Comparison of ENCODE assay signal across 8 mouse cellular contexts in the genomic region with DNA sequence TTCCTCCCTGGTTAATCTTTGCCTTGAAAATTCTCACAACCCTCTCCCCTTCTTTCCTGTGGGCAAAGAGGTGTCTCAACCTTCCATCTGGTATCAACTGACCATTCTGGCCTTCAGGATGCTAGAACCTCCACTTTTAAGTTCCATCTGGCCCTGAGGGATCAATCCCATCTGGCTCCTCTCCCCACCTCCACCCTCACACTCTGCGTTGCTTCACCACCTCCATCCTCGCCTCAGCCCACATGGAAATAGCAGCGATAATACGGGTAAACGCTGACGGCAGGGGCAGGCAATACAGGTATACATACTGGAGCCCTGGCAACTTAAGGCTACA. TPM values are rescaled to one million over a fixed set of nuclear protein-coding genes. Genes with fewer than 3 reads are reported as not detected.
DNase-seq lines count a peak whose midpoint lies in the region; ATAC-seq and TF ChIP-seq lines count a peak whose summit lies in the region.

No protein-coding gene starts in this region.

- peaks cover 17% of the 10 kb centered on the region for H3K36me3 ChIP-seq in heart, embryonic 16.5 days (ENCODE audit: control insufficient read depth, insufficient read depth)
- H3K36me3 ChIP-seq in MEL (ENCODE audit: control insufficient read depth in 1 of 2, insufficient read depth in 2 of 2, low read length in 2 of 2), result peaks cover 15 to 48% of the 10 kb centered on the region in 2 experiments
- peaks cover 25% of the 10 kb centered on the region for H3K36me3 ChIP-seq in forebrain, embryonic 15.5 days
- peaks cover 21% of the 10 kb centered on the region; the same call in 1 of the 2 replicates for H3K36me3 ChIP-seq in macrophage (ENCODE audit: inconsistent target)

- no peak for TF ChIP-seq POLR2A in MEL (IDR thresholded peaks at IDR 0.05; ENCODE audit: control insufficient read depth in 1 of 2, insufficient read depth in 1 of 2, low read depth in 1 of 2, low read length in 2 of 2, poor library complexity in 1 of 2)

- TF ChIP-seq EP300 in MEL (IDR thresholded peaks at IDR 0.05; ENCODE audit: low read depth in 1 of 2, low read length in 2 of 2), result peak in 1 of 2 experiments; percentile 9; a peak in 1 of 4 replicates

- peak overlapping the region; percentile 98 for H3K4me2 ChIP-seq in heart, embryonic 16.5 days (ENCODE audit: low read depth, low read length)
- H3K4me2 ChIP-seq in forebrain, embryonic 15.5 days (replicated peaks), result peak overlapping the region; percentile 77

- ATAC-seq in heart, embryonic 16.5 days (replicated peaks; ENCODE audit: extremely low read depth, insufficient read depth, low FRiP score), result no peak
- no peak for ATAC-seq in forebrain, embryonic 15.5 days (replicated peaks)

- WGBS in heart, embryonic 16.5 days, result 2% methylated on average over 6 of the region's 6 CpGs
- 3% methylated on average over 6 of the region's 6 CpGs for WGBS in forebrain, embryonic 15.5 days
- 9% methylated on average over 6 of the region's 6 CpGs for WGBS in macrophage (ENCODE audit: missing documents)

- no peak for TF ChIP-seq CTCF in MEL (IDR thresholded peaks at IDR 0.05 in 2 of 3, conservative IDR thresholded peaks at IDR 0.05 in 1 of 3; ENCODE audit: control insufficient read depth in 1 of 3, insufficient read depth in 1 of 3, low read depth in 2 of 3, low read length in 3 of 3, poor library complexity in 1 of 3, severe bottlenecking in 1 of 3)

- H3K9ac ChIP-seq in heart, embryonic 16.5 days (ENCODE audit: low read length), result peak overlapping the region; percentile 72
- H3K9ac ChIP-seq in MEL (ENCODE audit: control insufficient read depth, low read depth, low read length, poor library complexity, severe bottlenecking), result peak overlapping the region; percentile 87
- H3K9ac ChIP-seq in forebrain, embryonic 15.5 days (replicated peaks), result no peak overlapping the region

- peaks cover 52% of the 10 kb centered on the region for H3K79me2 ChIP-seq in MEL (ENCODE audit: control insufficient read depth, insufficient read depth, low read length, poor library complexity)
- peaks cover 36% of the 10 kb centered on the region for H3K79me2 ChIP-seq in macrophage (ENCODE audit: inconsistent target)

- peak overlapping the region; percentile 71 for H3K4me3 ChIP-seq in heart, embryonic 16.5 days (ENCODE audit: low read length)
- H3K4me3 ChIP-seq in MEL (ENCODE audit: control insufficient read depth in 1 of 2, insufficient read depth in 1 of 2, low read depth in 2 of 2, low read length in 2 of 2) (peak overlapping the region; percentile 81 to 82), macrophage (ENCODE audit: inconsistent target) (peak overlapping the region; percentile 89)
- H3K4me3 ChIP-seq in forebrain, embryonic 15.5 days, result peak overlapping the region; percentile 51

- H3K9me3 ChIP-seq in heart, embryonic 16.5 days (replicated peaks; ENCODE audit: control insufficient read depth, low read length), result no peaks in the 10 kb centered on the region
- no peaks in the 10 kb centered on the region for H3K9me3 ChIP-seq in MEL (replicated peaks; ENCODE audit: insufficient read depth, low read length)
- no peaks in the 10 kb centered on the region for H3K9me3 ChIP-seq in forebrain, embryonic 15.5 days

- no peak for DNase-seq in heart, adult 9 months (ENCODE audit: low spot score in 2 of 2)
- DNase-seq in MEL (ENCODE audit: low read depth, low spot score), result no peak
- no peak for DNase-seq in spleen, postnatal 4 days (ENCODE audit: low spot score in 2 of 2)
- DNase-seq in urinary bladder, adult 2 months (ENCODE audit: low spot score), result no peak
- no peak for DNase-seq in adrenal gland, adult (ENCODE audit: inconsistent age in 2 of 2, low spot score in 1 of 2)

- H3K27ac ChIP-seq in heart, embryonic 16.5 days (ENCODE audit: low read length), result 0 out of 2 replicates have a peak overlapping the region, but pooled peaks have one; percentile 17
- H3K27ac ChIP-seq in MEL (ENCODE audit: control insufficient read depth, low read depth, low read length) (peak overlapping the region; percentile 83), macrophage (no peak overlapping the region)
- H3K27ac ChIP-seq in forebrain, embryonic 15.5 days (replicated peaks), result peak overlapping the region; percentile 62

- TF ChIP-seq RAD21 in MEL (IDR thresholded peaks at IDR 0.05; ENCODE audit: low read depth, low read length), result no peak

- peaks cover 10% of the 10 kb centered on the region for H3K4me1 ChIP-seq in heart, embryonic 16.5 days (ENCODE audit: control insufficient read depth, insufficient read depth, low read length)
- peaks cover 7 to 46% of the 10 kb centered on the region in 2 experiments for H3K4me1 ChIP-seq in MEL (ENCODE audit: control insufficient read depth in 1 of 2, insufficient read depth in 2 of 2, low read length in 2 of 2)
- H3K4me1 ChIP-seq in forebrain, embryonic 15.5 days, result peaks cover 21% of the 10 kb centered on the region

- H3K27me3 ChIP-seq in heart, embryonic 16.5 days (ENCODE audit: control insufficient read depth, insufficient read depth, low read length), result peaks cover 7% of the 10 kb centered on the region; the same call in 1 of the 2 replicates
- H3K27me3 ChIP-seq in MEL (ENCODE audit: control insufficient read depth in 1 of 2, insufficient read depth in 2 of 2, low read length in 2 of 2), result no peaks in the 10 kb centered on the region
- H3K27me3 ChIP-seq in forebrain, embryonic 15.5 days, result peaks cover 48% of the 10 kb centered on the region

RNA-seq across cellular contexts. Expression of gene Tuba4a, which starts 1.8 kb away (rescaled TPM):
- polyA plus RNA-seq in heart, embryonic 16.5 days (2015; fragmentation: Nextera tagmentation; extraction: Ambion mirVana), result 63.3 and 81.2 TPM in 2 replicates
- 385 and 396 TPM in 2 replicates for total RNA-seq in MEL (2012; rRNA removed)
- polyA plus RNA-seq in MEL (2012; ENCODE audit: insufficient read depth in 1 of 2, insufficient read length in 2 of 2, low read depth in 1 of 2, low replicate concordance in 2 of 2, missing spikeins in 1 of 2), result 100 to 1,000 TPM in 1 of 2 experiments, not detected in 1; 439 TPM
- polyA plus RNA-seq in forebrain, embryonic 15.5 days (2015; fragmentation: Nextera tagmentation; extraction: Ambion mirVana), result 14.9 and 19.5 TPM in 2 replicates
- 1 to 10 TPM; 1.2 to 8.0 (median 3.6) TPM for total RNA-seq in macrophage (2018; cell fraction: chromatin; rRNA removed)
- total RNA-seq in macrophage (2018; cell fraction: cytosol; rRNA removed), result 10 to 100 TPM in 25 of 26 experiments, 1 to 10 TPM in 1; 9.0 to 24.0 (median 17.3) TPM
- 10 to 100 TPM in 8 of 26 experiments, 1 to 10 TPM in 18; 3.1 to 17.7 (median 8.1) TPM for total RNA-seq in macrophage (2018; cell fraction: nucleus; rRNA removed)
- polyA plus RNA-seq in macrophage (2018), result 23.4 to 32.3 TPM (median 23.9 TPM) in 3 replicates
- 29.2 and 60.9 TPM in 2 replicates for polyA plus RNA-seq in urinary bladder, adult 2 months (2012; rRNA removed)

RNA-seq across cellular contexts. Expression of gene Stk16, which starts 7.2 kb away (rescaled TPM):
- 96.5 and 102 TPM in 2 replicates for polyA plus RNA-seq in heart, embryonic 16.5 days (2015; fragmentation: Nextera tagmentation; extraction: Ambion mirVana)
- total RNA-seq in MEL (2012; rRNA removed), result 83.2 and 110 TPM in 2 replicates
- polyA plus RNA-seq in MEL (2012; ENCODE audit: insufficient read depth in 1 of 2, insufficient read length in 2 of 2, low read depth in 1 of 2, low replicate concordance in 2 of 2, missing spikeins in 1 of 2) (100 to 1,000 TPM in 1 of 2 experiments, not detected in 1; 154 TPM), macrophage (2018) (31.1 to 48.8 TPM (median 46.3 TPM) in 3 replicates)
- polyA plus RNA-seq in forebrain, embryonic 15.5 days (2015; fragmentation: Nextera tagmentation; extraction: Ambion mirVana), result 145 and 147 TPM in 2 replicates
- 100 to 1,000 TPM in 20 of 26 experiments, 10 to 100 TPM in 6; 62.9 to 184 (median 120) TPM for total RNA-seq in macrophage (2018; cell fraction: chromatin; rRNA removed)
- total RNA-seq in macrophage (2018; cell fraction: cytosol; rRNA removed), result 10 to 100 TPM; 24.8 to 46.0 (median 35.5) TPM
- 100 to 1,000 TPM in 10 of 26 experiments, 10 to 100 TPM in 16; 54.9 to 138 (median 91.8) TPM for total RNA-seq in macrophage (2018; cell fraction: nucleus; rRNA removed)
- 149 and 188 TPM in 2 replicates for polyA plus RNA-seq in urinary bladder, adult 2 months (2012; rRNA removed)

RNA-seq across cellular contexts. Expression of gene Glb1l, which starts 7.2 kb away (rescaled TPM):
- 7.7 and 8.8 TPM in 2 replicates for polyA plus RNA-seq in heart, embryonic 16.5 days (2015; fragmentation: Nextera tagmentation; extraction: Ambion mirVana)
- total RNA-seq in MEL (2012; rRNA removed), result 4.0 and 7.6 TPM in 2 replicates
- polyA plus RNA-seq in MEL (2012; ENCODE audit: insufficient read depth in 1 of 2, insufficient read length in 2 of 2, low read depth in 1 of 2, low replicate concordance in 2 of 2, missing spikeins in 1 of 2) (10 to 100 TPM in 1 of 2 experiments, not detected in 1; 13.0 TPM), macrophage (2018) (9.8 to 15.2 TPM (median 13.2 TPM) in 3 replicates)
- 19.6 and 20.0 TPM in 2 replicates for polyA plus RNA-seq in forebrain, embryonic 15.5 days (2015; fragmentation: Nextera tagmentation; extraction: Ambion mirVana)
- 100 to 1,000 TPM in 24 of 26 experiments, 10 to 100 TPM in 2; 78.5 to 191 (median 120) TPM for total RNA-seq in macrophage (2018; cell fraction: chromatin; rRNA removed)
- 10 to 100 TPM in 16 of 26 experiments, 1 to 10 TPM in 10; 6.4 to 16.9 (median 11.9) TPM for total RNA-seq in macrophage (2018; cell fraction: cytosol; rRNA removed)
- total RNA-seq in macrophage (2018; cell fraction: nucleus; rRNA removed), result 10 to 100 TPM; 31.2 to 99.4 (median 64.4) TPM
- 28.9 and 33.6 TPM in 2 replicates for polyA plus RNA-seq in urinary bladder, adult 2 months (2012; rRNA removed)

RNA-seq across cellular contexts. Expression of gene A630095N17Rik, which starts 14.0 kb away (rescaled TPM):
- 0.24 TPM in 1 of 2 replicates, not detected in the other for polyA plus RNA-seq in heart, embryonic 16.5 days (2015; fragmentation: Nextera tagmentation; extraction: Ambion mirVana)
- 0.46 and 0.58 TPM in 2 replicates for total RNA-seq in MEL (2012; rRNA removed)
- under 1 TPM in 1 of 2 experiments, not detected in 1; 0.82 TPM for polyA plus RNA-seq in MEL (2012; ENCODE audit: insufficient read depth in 1 of 2, insufficient read length in 2 of 2, low read depth in 1 of 2, low replicate concordance in 2 of 2, missing spikeins in 1 of 2)
- not detected in 2 replicates for polyA plus RNA-seq in forebrain, embryonic 15.5 days (2015; fragmentation: Nextera tagmentation; extraction: Ambion mirVana)
- total RNA-seq in macrophage (2018; cell fraction: chromatin; rRNA removed), result not detected
- total RNA-seq in macrophage (2018; cell fraction: cytosol; rRNA removed), result not detected
- total RNA-seq in macrophage (2018; cell fraction: nucleus; rRNA removed), result not detected
- polyA plus RNA-seq in macrophage (2018), result not detected in 3 replicates
- polyA plus RNA-seq in urinary bladder, adult 2 months (2012; rRNA removed), result not detected in 2 replicates

RNA-seq across cellular contexts. Expression of gene Dnajb2, which starts 18.3 kb away (rescaled TPM):
- polyA plus RNA-seq in heart, embryonic 16.5 days (2015; fragmentation: Nextera tagmentation; extraction: Ambion mirVana), result 45.6 and 46.0 TPM in 2 replicates
- total RNA-seq in MEL (2012; rRNA removed), result 10.3 and 12.9 TPM in 2 replicates
- polyA plus RNA-seq in MEL (2012; ENCODE audit: insufficient read depth in 1 of 2, insufficient read length in 2 of 2, low read depth in 1 of 2, low replicate concordance in 2 of 2, missing spikeins in 1 of 2), result 10 to 100 TPM in 1 of 2 experiments, not detected in 1; 18.9 TPM
- 53.0 and 54.0 TPM in 2 replicates for polyA plus RNA-seq in forebrain, embryonic 15.5 days (2015; fragmentation: Nextera tagmentation; extraction: Ambion mirVana)
- 100 to 1,000 TPM in 9 of 26 experiments, 10 to 100 TPM in 17; 21.8 to 322 (median 53.9) TPM for total RNA-seq in macrophage (2018; cell fraction: chromatin; rRNA removed)
- total RNA-seq in macrophage (2018; cell fraction: cytosol; rRNA removed), result 10 to 100 TPM in 22 of 26 experiments, 1 to 10 TPM in 4; 8.1 to 45.5 (median 12.6) TPM
- total RNA-seq in macrophage (2018; cell fraction: nucleus; rRNA removed), result 100 to 1,000 TPM in 5 of 26 experiments, 10 to 100 TPM in 21; 13.8 to 164 (median 33.5) TPM
- 9.7 to 10.3 TPM (median 10.1 TPM) in 3 replicates for polyA plus RNA-seq in macrophage (2018)
- polyA plus RNA-seq in urinary bladder, adult 2 months (2012; rRNA removed), result 34.6 and 37.8 TPM in 2 replicates
